Mouse (Mus musculus) lung, adult 2 months (tissue): ENCODE data around the gene Ankrd28.

Experiments
- CTCF ChIP-seq: fragments of 200-500 bp; IDR thresholded peaks from 2 replicates; pipeline ENCODE4 v1.5.1; 2011; ENCODE audit warnings: mild to moderate bottlenecking, low read length, control low read depth; ENCODE audit not compliant: insufficient read depth
- POLR2A ChIP-seq: fragments of 200-500 bp; IDR thresholded peaks from 2 replicates; pipeline ENCODE4 v1.6.1; 2011; ENCODE audit warnings: low read depth, mild to moderate bottlenecking, control low read depth, low read length, borderline replicate concordance; ENCODE audit errors: extremely low read depth

DNA sequence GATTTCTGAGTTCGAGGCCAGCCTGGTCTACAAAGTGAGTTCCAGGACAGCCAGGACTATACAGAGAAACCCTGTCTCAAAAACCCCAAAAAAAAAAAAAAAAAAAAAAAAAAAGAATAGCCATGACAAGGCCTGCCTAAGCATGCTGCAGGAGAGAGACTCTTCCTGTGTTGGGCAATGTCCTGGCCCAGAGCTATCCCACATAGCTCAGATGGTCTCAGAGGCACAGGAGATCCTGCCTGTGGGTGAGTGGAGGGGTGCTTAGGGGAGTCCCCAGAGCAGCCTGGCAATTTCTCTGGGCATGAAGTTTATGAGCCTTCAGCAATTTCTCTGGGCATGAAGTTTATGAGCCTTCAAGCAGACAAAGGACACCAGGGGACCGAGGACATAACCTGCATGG is 146.8 kb downstream of the Ankrd28 start:
- TF ChIP-seq POLR2A (no peak), CTCF (no peak)
